Comparison of ENCODE assay signal across 7 mouse cellular contexts in the genomic region with DNA sequence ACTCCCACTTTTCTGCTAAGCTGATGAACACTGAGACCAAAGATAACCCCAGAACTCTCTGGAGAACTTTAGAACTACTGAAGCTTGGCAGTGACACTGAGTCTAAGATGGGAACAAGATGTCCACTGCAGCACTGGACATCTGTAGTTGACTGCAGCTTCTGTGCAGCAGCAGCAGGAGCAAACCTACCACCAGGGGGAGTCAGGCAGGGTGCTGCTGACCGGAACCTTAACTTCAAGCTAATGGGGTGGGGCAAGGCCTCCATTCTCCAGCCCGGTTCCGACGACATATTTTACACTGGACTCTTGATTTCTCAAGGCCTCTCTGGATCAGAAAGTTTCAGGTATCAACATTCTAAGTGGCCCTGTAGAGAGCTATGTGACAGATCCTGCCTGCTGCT. TPM values are rescaled to one million over a fixed set of nuclear protein-coding genes. Genes with fewer than 3 reads are reported as not detected.
A peak's percentile ranks its signal among the peaks of the same experiment; 100 is the strongest.
DNase-seq lines count a peak whose midpoint lies in the region; ATAC-seq and TF ChIP-seq lines count a peak whose summit lies in the region.

No protein-coding gene starts in this region.

- no peak for TF ChIP-seq EP300 in CH12.LX (IDR thresholded peaks at IDR 0.05; ENCODE audit: low read length)

- H3K36me3 ChIP-seq in kidney, embryonic 14.5 days (ENCODE audit: control insufficient read depth, insufficient read depth, low read length): peaks cover 42% of the 10 kb centered on the region
- H3K36me3 ChIP-seq in CH12.LX (replicated peaks in 1 of 2; ENCODE audit: control insufficient read depth in 1 of 2, insufficient read depth in 1 of 2, low read length in 1 of 2): peaks cover 41 to 62% of the 10 kb centered on the region in 2 experiments
- H3K36me3 ChIP-seq in small intestine, adult 2 months (ENCODE audit: control insufficient read depth, insufficient read depth, low read length): peaks cover 10% of the 10 kb centered on the region

- peak; percentile 7; the same call in 1 of the 2 replicates for TF ChIP-seq RAD21 in CH12.LX (IDR thresholded peaks at IDR 0.05; ENCODE audit: low read depth, low read length)

- no peak for TF ChIP-seq POLR2A in CH12.LX (IDR thresholded peaks at IDR 0.05; ENCODE audit: low read depth, low read length)
- TF ChIP-seq POLR2A in small intestine, adult 2 months (IDR thresholded peaks at IDR 0.05; ENCODE audit: low read depth, low read length): no peak

- H3K9ac ChIP-seq in kidney, embryonic 14.5 days (ENCODE audit: low read depth, low read length): no peak overlapping the region
- H3K9ac ChIP-seq in CH12.LX (ENCODE audit: insufficient read depth, low read depth): peak overlapping the region; percentile 37; the same call in 1 of the 2 replicates

- TF ChIP-seq CTCF in CH12.LX (conservative IDR thresholded peaks at IDR 0.05 in 1 of 2, IDR thresholded peaks at IDR 0.05 in 1 of 2; ENCODE audit: low read depth in 2 of 2, low read length in 2 of 2): peak; percentile 65 to 79
- peak; percentile 90; the same call in 1 of the 2 replicates for TF ChIP-seq CTCF in small intestine, adult 2 months (IDR thresholded peaks at IDR 0.05; ENCODE audit: extremely low read depth, insufficient read length, insufficient replicate concordance, low read depth, low read length)

- no peak overlapping the region for H3K4me3 ChIP-seq in kidney, embryonic 14.5 days (ENCODE audit: low read length)
- H3K4me3 ChIP-seq in CH12.LX (replicated peaks in 1 of 3; ENCODE audit: low read depth in 2 of 3, low read length in 2 of 3, poor library complexity in 1 of 3): no peak overlapping the region
- H3K4me3 ChIP-seq in small intestine, adult 2 months (ENCODE audit: low read depth, low read length): no peak overlapping the region

- ATAC-seq in kidney, embryonic 14.5 days (ENCODE audit: low FRiP score, low TSS enrichment): no peak

- WGBS in kidney, embryonic 14.5 days: 54% methylated on average over 4 of the region's 4 CpGs
- 17% methylated on average over 4 of the region's 4 CpGs for WGBS in small intestine, adult 2 months

- in situ Hi-C loops in CH12.LX (cut with MboI; ENCODE audit: low pct_ligation_motif_present, low pct_unique_long_range_greater_than_20kb, low sequenced_read_pairs): no loop called here

- peaks cover 44% of the 10 kb centered on the region for H3K79me2 ChIP-seq in CH12.LX (replicated peaks; ENCODE audit: control insufficient read depth, extremely low read depth, insufficient read depth, poor library complexity, severe bottlenecking)

- H3K9me3 ChIP-seq in kidney, embryonic 14.5 days (ENCODE audit: control insufficient read depth, low read length): no peaks in the 10 kb centered on the region
- no peaks in the 10 kb centered on the region for H3K9me3 ChIP-seq in CH12.LX (replicated peaks; ENCODE audit: low read length)

- peak; percentile 49 for DNase-seq in kidney, adult 11 months
- DNase-seq in CH12.LX (ENCODE audit: extremely low read depth) (no peak), NIH3T3 (ENCODE audit: low read depth) (peak; percentile 76)
- DNase-seq in kidney, postnatal 25 days: peak; percentile 71 to 72
- no peak for DNase-seq in left cerebral cortex, adult 11 months (ENCODE audit: low spot score)

- no peak overlapping the region for H3K4me2 ChIP-seq in kidney, embryonic 14.5 days (replicated peaks; ENCODE audit: low read depth, low read length)
- peak overlapping the region; percentile 55 for H3K4me2 ChIP-seq in CH12.LX (ENCODE audit: insufficient read depth, low read depth, poor library complexity, severe bottlenecking)

- dilution Hi-C loops in CH12.LX (cut with MboI; ENCODE audit: extremely low pct_ligation_motif_present, extremely low pct_unique_long_range_greater_than_20kb, low sequenced_read_pairs): no loop called here

- no peak overlapping the region for H3K27ac ChIP-seq in kidney, embryonic 14.5 days (ENCODE audit: low read depth, low read length)
- no peak overlapping the region for H3K27ac ChIP-seq in CH12.LX (ENCODE audit: insufficient read depth, low read depth)
- no peak overlapping the region for H3K27ac ChIP-seq in small intestine, adult 2 months (ENCODE audit: insufficient read depth, low read depth, low read length)

- H3K27me3 ChIP-seq in kidney, embryonic 14.5 days (ENCODE audit: control insufficient read depth, insufficient read depth, low read length): no peaks in the 10 kb centered on the region
- no peaks in the 10 kb centered on the region for H3K27me3 ChIP-seq in CH12.LX (replicated peaks)
- H3K27me3 ChIP-seq in small intestine, adult 2 months (ENCODE audit: control insufficient read depth, insufficient read depth, low read length): no peaks in the 10 kb centered on the region

- peaks cover 21% of the 10 kb centered on the region for H3K4me1 ChIP-seq in kidney, embryonic 14.5 days (ENCODE audit: control insufficient read depth, insufficient read depth, low read length)
- H3K4me1 ChIP-seq in CH12.LX (ENCODE audit: control insufficient read depth in 1 of 2, insufficient read depth in 2 of 2): peaks cover 18 to 37% of the 10 kb centered on the region in 2 experiments
- peaks cover 17% of the 10 kb centered on the region for H3K4me1 ChIP-seq in small intestine, adult 2 months (ENCODE audit: control insufficient read depth, insufficient read depth, insufficient read length, low read length)

TF ChIP-seq in CH12.LX, 34 proteins besides CTCF, POLR2A, EP300 and RAD21:
- peak; percentile 47 for TF ChIP-seq SMC3 (IDR thresholded peaks at IDR 0.05; ENCODE audit: low read depth, low read length)
- TF ChIP-seq SIN3A (IDR thresholded peaks at IDR 0.05; ENCODE audit: low read length): peak; percentile 45; the same call in 1 of the 2 replicates
- no peak for TF ChIP-seq HCFC1 (IDR thresholded peaks at IDR 0.05; ENCODE audit: low read depth, low read length)
- TF ChIP-seq MAZ (IDR thresholded peaks at IDR 0.05; ENCODE audit: low read depth, low read length): 0 out of 2 replicates have a peak, but pooled peaks have one; percentile 38

RNA-seq across cellular contexts. Expression of a gene that starts 3.4 kb away (rescaled TPM):
- polyA plus RNA-seq in kidney, embryonic 14.5 days (2014; fragmentation: Nextera tagmentation; extraction: Ambion mirVana): 27.0 and 35.2 TPM in 2 replicates
- total RNA-seq in CH12.LX (2012; rRNA removed): 27.7 and 41.3 TPM in 2 replicates
- total RNA-seq in CH12.LX (2014; rRNA removed): 34.4 and 42.1 TPM in 2 replicates
- polyA plus RNA-seq in CH12.LX (2012; ENCODE audit: insufficient read length, low read depth): 35.4 and 37.3 TPM in 2 replicates
- 9.9 and 16.6 TPM in 2 replicates for polyA plus RNA-seq in small intestine, adult 2 months (2012; rRNA removed)

RNA-seq across cellular contexts. Expression of a gene that starts 3.5 kb away (rescaled TPM):
- polyA plus RNA-seq in kidney, embryonic 14.5 days (2014; fragmentation: Nextera tagmentation; extraction: Ambion mirVana): 790 and 884 TPM in 2 replicates
- 3,395 and 3,529 TPM in 2 replicates for total RNA-seq in CH12.LX (2012; rRNA removed)
- total RNA-seq in CH12.LX (2014; rRNA removed): 3,077 and 3,396 TPM in 2 replicates
- 1,126 and 1,142 TPM in 2 replicates for polyA plus RNA-seq in CH12.LX (2012; ENCODE audit: insufficient read length, low read depth)
- 504 and 639 TPM in 2 replicates for polyA plus RNA-seq in small intestine, adult 2 months (2012; rRNA removed)

RNA-seq across cellular contexts. Expression of a gene that starts 4.4 kb away (rescaled TPM):
- 14.6 and 19.0 TPM in 2 replicates for polyA plus RNA-seq in kidney, embryonic 14.5 days (2014; fragmentation: Nextera tagmentation; extraction: Ambion mirVana)
- 29.0 and 37.4 TPM in 2 replicates for total RNA-seq in CH12.LX (2012; rRNA removed)
- total RNA-seq in CH12.LX (2014; rRNA removed): 34.8 and 37.7 TPM in 2 replicates
- 47.5 and 52.1 TPM in 2 replicates for polyA plus RNA-seq in CH12.LX (2012; ENCODE audit: insufficient read length, low read depth)
- 2.8 and 3.4 TPM in 2 replicates for polyA plus RNA-seq in small intestine, adult 2 months (2012; rRNA removed)

RNA-seq across cellular contexts. Expression of a gene that starts 9.1 kb away (rescaled TPM):
- 40.1 and 46.5 TPM in 2 replicates for polyA plus RNA-seq in kidney, embryonic 14.5 days (2014; fragmentation: Nextera tagmentation; extraction: Ambion mirVana)
- total RNA-seq in CH12.LX (2012; rRNA removed) (28.7 and 36.9 TPM in 2 replicates), CH12.LX (2014; rRNA removed) (39.9 and 43.9 TPM in 2 replicates)
- 74.5 and 77.1 TPM in 2 replicates for polyA plus RNA-seq in CH12.LX (2012; ENCODE audit: insufficient read length, low read depth)
- polyA plus RNA-seq in small intestine, adult 2 months (2012; rRNA removed): 8.7 and 11.3 TPM in 2 replicates

RNA-seq across cellular contexts. Expression of a gene that starts 9.2 kb away (rescaled TPM):
- polyA plus RNA-seq in kidney, embryonic 14.5 days (2014; fragmentation: Nextera tagmentation; extraction: Ambion mirVana): 48.1 and 51.1 TPM in 2 replicates
- total RNA-seq in CH12.LX (2012; rRNA removed): 58.7 and 64.6 TPM in 2 replicates
- total RNA-seq in CH12.LX (2014; rRNA removed): 43.4 and 48.1 TPM in 2 replicates
- 83.9 and 86.9 TPM in 2 replicates for polyA plus RNA-seq in CH12.LX (2012; ENCODE audit: insufficient read length, low read depth)
- polyA plus RNA-seq in small intestine, adult 2 months (2012; rRNA removed): 15.4 and 35.7 TPM in 2 replicates

Comparison
In these comparisons a context has a peak if more than half of its experiments do, and no peak if none do; other contexts are left out.
1. DNase-seq: peak in kidney, adult 11 months (single experiment), NIH3T3 (single experiment) and kidney, postnatal 25 days (2 of 2); none in CH12.LX (single experiment) and left cerebral cortex, adult 11 months (single experiment).